Mouse (Mus musculus): ENCODE measurements at regions not wholly inside any gene's neighbourhood (a gene's known extent, or its start where the extent isn't known, plus 50 kb on each side); places are given as distances from the start of the nearest gene placed in this dataset.

GRCm38 (mm10) chr2:115488465-115488864 lies 93.1 kb upstream of the BC052040 start:
- TF ChIP-seq CTCF (conservative IDR thresholded peaks at IDR 0.05; ENCODE audit: low read length) (no peak), NANOG (IDR thresholded peaks at IDR 0.05; ENCODE audit: borderline replicate concordance, low read length) (no peak), POU5F1 (IDR thresholded peaks at IDR 0.05; ENCODE audit: borderline replicate concordance, low read length) (no peak)
